Mouse (Mus musculus) brain, embryonic 14.5 days (tissue): Measurements from ENCODE around the gene Tmem179b.

Experiments used
- CTCF ChIP-seq: fragments of 200-500 bp; IDR thresholded peaks from 2 replicates; pipeline ENCODE4 v1.5.1; 2012; ENCODE audit warnings: inconsistent platforms, mild to moderate bottlenecking, moderate library complexity, borderline replicate concordance; ENCODE audit not compliant: insufficient read depth, insufficient read length; ENCODE audit errors: extremely low read depth
- POLR2A ChIP-seq: fragments of 200-500 bp; IDR thresholded peaks from 2 replicates; pipeline ENCODE4 v1.6.1; 2012; ENCODE audit warnings: mild to moderate bottlenecking, inconsistent platforms, borderline replicate concordance; ENCODE audit not compliant: poor library complexity, insufficient read depth, insufficient read length, severe bottlenecking; ENCODE audit errors: extremely low read depth

- TF ChIP-seq CTCF: no peak
- TF ChIP-seq POLR2A: no peak
These were observed 32.1 kb downstream of the Tmem179b start for GRCm38 (mm10) chr19:8742176-8742575.
